Mouse (Mus musculus): Measurements from ENCODE around the gene Dnmt3a.
A peak's percentile ranks its signal among the peaks of the same experiment; 100 is the strongest.
"Not testable (repeated sequence)": the region's sequence is repeated elsewhere in the genome, so short reads cannot be mapped to it uniquely, and the experiment has no call there.

Dnmt3a gene

DNA sequence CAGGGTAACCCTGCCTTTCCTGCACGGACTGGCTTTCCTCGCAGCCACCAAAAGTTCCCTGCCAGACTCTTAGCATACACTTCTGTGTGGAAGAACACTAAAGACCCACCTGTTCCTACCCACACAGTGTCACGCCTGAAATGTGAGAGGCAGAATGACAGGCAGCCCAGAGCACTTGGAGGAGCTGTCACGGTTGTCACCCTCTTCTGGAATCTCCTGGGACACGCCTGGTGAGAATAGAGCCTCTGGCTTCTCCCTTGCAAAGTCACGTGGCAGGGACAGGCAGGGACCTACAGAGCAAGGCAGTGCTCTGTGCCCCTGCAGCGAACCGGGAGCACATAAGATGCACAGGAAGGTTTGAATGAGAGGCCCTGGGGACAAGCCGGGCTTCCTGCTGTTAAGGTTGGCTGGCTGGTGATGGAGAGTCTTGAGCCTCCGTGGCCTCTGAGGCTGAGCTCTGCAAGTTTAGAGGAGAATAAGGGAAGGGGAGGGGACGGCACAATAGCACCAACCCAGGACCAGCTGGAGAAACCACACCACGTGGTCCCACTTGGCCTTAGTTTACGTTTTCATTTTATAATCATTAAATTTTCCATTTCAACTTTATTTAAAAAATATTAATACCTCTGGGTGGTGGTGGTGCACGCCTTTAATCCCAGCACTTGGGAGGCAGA lies 112.0 kb downstream of the Dnmt3a start:
- DNase-seq (ENCODE audit: low read depth, low spot score) = no peak

DNA sequence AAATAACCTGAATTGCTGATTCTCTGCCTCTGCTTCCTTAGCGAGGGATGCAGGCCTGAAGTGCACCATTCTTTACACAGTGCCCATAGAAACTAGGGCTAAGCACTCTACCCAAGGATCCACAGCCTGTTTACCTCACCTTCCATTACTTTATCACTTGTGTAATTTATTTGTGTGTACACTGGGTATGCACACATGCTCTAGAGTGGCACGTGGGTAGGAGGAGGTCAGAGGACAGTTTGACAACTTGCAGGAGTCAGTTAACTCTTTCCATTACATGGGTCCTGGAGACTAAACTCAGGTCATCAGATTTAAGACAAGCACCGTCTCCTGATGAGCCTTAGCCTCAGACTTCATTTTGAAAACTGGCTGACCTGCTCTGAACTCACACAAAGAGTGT lies 112.8 kb downstream of the Dnmt3a start:
- no peak for DNase-seq (ENCODE audit: low read depth, low spot score)

DNA sequence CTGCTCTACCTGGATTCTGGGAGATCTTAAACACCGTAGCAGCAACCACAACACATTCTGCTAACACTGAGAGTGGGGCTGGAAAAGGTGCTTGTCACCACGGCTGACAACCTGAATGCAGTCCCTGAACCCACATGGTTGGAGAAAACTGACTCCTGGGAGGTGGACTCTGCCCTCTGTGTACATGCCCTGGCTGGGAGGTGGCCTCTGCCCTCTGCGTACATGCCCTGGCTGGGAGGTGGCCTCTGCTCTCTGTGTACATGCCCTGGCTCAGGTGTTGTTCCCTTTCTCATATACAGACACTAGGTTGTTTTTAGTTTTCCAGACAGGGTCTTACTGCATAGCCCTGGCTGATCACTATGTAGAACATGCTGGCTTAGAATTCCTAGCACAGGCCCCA lies 113.6 kb downstream of the Dnmt3a start:
- no peak for DNase-seq (ENCODE audit: low read depth, low spot score)

DNA sequence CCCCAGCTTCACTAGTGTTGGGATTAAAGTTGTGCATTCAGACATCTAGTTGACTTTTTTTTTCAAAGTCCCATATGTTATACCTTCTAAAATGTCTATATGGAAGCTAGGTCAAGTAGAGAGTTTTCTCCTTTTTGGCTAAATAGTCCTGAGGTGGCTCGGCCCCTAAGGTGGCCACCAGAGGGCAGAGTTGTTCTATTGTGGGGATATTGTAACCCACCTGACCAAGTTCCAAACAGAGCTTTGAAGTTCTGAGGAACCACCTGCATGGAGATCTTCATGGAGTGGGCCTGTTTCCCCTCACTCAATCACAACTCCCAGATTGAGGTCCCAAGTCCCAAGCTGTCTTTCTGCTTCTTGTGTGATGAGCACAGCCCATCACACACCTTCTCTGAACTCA lies 120.3 kb downstream of the Dnmt3a start:
- DNase-seq (ENCODE audit: low read depth, low spot score) = peak; percentile 36

DNA sequence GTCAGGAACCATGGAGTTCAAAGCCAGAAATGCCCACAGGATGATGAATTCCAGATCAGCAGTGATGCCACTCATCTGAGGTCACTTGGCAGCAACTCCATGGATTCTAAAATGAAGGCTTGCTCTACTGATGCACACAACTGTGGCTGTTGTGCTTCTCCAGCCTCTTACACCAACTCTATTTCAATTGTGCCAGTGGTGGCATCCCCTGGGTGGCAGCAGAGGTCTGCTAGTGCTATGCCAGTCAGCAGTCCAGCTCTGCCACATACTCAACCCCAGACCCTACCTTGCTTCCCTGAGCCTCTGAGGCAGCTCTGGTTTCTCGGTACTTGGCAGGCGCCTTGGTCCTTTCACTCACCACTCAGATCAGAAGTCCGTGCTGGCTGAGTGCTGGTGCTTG lies 123.0 kb downstream of the Dnmt3a start:
- DNase-seq (ENCODE audit: low read depth, low spot score) = no peak

DNA sequence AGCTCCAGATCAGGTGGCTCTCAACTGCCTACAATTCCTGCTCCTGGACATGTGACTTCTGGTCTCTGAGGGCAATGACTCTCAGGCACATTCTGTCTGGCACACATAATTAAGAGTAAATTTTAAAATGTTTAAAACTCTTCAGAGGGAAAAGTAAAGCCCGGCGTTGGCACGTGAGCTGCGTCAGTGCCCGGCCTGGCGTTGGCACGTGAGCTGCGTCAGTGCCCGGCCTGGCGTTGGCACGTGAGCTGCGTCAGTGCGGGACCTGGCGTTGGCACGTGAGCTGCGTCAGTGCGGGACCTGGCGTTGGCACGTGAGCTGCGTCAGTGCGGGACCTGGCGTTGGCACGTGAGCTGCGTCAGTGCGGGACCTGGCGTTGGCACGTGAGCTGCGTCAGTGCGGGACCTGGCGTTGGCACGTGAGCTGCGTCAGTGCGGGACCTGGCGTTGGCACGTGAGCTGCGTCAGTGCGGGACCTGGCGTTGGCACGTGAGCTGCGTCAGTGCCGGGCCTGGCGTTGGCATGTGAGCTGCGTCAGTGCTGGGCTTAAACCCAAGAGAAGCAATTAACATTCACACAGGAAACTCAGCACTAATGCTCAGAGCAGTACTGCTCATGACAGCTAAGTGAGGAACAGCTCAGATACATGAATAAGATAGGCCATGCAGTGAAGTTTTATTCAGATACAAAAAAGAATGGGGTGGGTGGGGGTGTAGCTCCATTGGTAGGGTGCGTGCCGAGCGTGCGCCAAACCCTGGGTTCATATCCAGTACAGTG lies 124.5 kb downstream of the Dnmt3a start:
- not testable (repeated sequence) for DNase-seq (ENCODE audit: low read depth, low spot score)

DNA sequence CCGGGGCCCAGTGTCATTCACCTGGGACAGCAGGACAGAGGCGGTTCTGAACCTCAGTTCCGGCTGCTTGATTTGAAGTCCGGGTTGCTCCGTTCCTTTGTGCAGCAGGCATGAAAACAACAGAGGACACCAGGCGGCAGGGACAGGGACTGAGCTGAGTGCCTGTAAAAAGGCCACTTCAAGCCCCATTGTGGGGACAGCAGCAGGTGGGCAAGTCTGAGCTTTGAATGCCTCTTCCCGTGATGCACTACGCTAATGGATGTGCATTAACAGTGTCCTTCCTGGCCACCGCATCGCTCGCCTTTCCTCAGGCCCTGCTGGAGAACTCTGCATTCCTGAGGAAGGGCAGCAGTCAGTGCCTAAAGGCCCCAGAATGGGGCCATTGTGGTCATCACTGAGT lies 136.2 kb downstream of the Dnmt3a start:
- DNase-seq (ENCODE audit: low read depth, low spot score) = no peak

DNA sequence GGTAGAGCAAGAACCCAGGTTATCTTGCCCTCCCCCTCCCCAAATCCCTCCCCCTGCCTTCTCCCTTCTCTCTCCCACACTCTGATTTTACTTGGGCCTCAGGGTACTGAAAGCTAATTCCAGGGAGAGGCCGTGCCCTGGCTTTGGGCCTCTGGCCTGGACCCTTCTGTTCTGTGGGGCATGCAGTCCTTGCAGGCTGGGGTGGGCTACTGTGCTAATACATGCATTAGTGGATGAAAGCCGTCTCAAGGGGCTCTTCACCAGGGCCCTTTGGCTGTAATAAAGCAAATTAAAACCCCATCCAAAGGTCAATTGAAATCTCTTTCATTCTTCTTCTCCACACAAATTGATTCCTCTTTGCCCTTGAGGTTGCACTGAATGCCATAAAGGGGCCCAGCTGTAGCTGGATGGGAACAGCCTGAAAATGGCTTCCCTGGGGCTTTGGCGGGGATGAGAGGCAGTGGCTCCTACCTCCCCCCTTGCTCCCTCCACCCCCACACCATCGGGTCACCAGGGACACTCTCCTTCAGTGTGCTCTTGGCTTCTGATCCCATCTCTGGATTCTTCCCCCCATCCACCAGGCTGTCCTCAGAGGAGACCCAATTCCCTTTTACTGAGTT lies 138.8 kb downstream of the Dnmt3a start:
- DNase-seq (ENCODE audit: low read depth, low spot score) = no peak

DNA sequence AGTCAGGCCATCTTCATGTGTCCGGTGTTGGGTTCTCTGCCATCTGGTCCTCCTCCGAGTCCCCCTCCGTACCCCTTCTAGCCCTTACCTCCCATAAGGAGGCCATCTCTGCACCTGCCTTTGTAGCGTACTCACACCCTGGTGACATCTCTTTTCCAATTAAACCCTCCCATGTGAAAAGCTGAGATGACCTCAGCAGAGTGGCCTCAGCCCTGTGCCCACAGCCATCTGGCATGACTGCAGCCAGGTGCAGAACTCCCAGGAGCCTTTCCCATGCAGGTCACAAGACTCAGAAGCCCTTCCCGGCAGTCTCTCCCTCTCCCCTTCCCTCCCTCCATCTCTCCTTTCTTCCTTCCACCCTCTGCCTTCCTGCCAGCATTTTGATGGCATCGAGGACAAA lies 141.7 kb downstream of the Dnmt3a start:
- DNase-seq (ENCODE audit: low read depth, low spot score) = no peak

DNA sequence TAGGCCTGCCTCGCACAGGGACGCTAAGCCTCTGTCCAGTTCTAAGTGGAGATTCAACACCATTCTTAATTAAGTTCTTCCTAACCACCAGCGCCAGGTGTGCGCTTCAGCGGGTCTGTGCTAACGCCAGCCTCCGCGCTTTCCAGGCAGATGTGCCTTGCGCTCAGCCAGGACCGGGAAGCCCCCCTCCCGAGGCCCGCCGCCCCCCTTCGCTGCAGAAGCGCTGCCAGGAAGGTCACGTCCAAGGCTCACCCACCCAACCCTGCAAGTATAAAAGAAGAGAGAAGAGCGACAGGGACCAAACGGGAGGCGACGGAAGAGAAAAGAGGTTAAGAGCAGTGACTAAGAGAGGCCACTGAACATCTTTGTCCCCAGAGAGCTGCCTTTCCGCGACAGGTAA lies 148.8 kb downstream of the Dnmt3a start, which contains the start of gene Pomc:
Pomc (plus strand) TSS at position 301 of the 400 bp plus-strand sequence.
- DNase-seq (ENCODE audit: low read depth, low spot score) = no peak

DNA sequence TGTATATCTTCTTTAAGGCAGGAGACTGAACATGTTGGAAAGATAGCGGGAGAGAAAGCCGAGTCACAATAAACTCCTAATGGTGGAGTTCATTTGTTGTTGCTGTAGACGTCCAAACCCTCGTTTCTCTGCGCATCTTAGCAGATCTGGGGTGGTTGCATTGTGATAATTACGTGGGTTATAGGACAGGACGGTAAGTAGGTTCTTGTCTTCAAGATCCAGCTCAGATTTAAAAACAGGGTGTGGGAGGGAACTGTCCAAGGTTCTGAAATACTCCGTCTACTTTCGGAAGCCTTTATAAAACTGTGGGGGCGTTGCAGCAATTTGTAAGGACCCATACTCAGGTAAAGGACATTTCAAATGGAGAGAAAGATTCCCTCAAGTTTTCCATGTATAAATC lies 149.6 kb downstream of the Dnmt3a start:
- DNase-seq (ENCODE audit: low read depth, low spot score) = no peak

DNA sequence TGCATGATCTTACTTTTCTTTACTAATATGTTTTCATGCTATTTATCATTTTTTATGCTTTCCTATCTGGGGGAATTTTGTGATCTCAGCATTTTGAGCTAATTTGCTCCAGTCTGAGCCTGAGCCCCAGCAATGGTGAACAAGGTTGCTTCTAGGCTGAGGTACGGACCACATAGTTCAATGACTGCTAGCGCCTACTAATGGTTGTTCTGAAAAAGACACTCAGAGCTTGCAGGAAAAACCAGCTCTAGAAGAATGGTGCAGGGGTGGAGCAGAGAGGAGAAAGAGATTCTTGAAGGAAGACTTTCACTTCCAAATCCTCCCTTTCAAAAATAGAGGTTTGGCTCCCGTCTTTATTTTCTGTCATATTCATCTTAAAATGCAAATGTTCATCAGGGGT lies 150.5 kb downstream of the Dnmt3a start:
- DNase-seq (ENCODE audit: low read depth, low spot score) = no peak

DNA sequence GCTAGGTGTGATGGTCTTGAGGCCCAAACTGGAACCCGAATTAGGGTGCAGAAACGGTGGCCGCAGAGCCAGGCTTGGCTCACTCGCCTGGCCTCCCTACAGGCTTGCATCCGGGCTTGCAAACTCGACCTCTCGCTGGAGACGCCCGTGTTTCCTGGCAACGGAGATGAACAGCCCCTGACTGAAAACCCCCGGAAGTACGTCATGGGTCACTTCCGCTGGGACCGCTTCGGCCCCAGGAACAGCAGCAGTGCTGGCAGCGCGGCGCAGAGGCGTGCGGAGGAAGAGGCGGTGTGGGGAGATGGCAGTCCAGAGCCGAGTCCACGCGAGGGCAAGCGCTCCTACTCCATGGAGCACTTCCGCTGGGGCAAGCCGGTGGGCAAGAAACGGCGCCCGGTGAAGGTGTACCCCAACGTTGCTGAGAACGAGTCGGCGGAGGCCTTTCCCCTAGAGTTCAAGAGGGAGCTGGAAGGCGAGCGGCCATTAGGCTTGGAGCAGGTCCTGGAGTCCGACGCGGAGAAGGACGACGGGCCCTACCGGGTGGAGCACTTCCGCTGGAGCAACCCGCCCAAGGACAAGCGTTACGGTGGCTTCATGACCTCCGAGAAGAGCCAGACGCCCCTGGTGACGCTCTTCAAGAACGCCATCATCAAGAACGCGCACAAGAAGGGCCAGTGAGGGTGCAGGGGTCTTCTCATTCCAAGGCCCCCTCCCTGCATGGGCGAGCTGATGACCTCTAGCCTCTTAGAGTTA lies 154.2 kb downstream of the Dnmt3a start:
- peak; percentile 81 for DNase-seq (ENCODE audit: low read depth, low spot score)

DNA sequence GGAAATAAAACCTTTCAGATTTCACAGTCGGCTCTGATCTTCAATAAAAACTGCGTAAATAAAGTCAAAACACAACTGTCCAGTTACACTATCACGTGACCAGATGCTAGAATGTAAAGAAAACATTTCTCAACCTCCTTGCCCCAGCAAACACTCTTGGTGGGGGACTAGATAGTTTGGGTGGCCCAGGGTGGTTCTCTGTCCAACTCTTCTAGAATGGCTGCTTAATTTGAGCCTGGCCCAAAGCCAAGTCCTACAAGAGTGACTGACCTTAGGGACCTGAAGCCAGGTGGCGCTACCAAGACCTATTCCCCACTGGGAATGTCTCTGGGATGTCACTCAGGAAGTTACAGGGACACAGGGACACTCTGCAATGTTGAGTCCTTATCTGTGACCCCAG lies 154.7 kb downstream of the Dnmt3a start:
- DNase-seq (ENCODE audit: low read depth, low spot score) = no peak
